Mouse (Mus musculus) liver (tissue): Measurements from ENCODE around the gene E130114P18Rik.

ENCODE experiments used
- DNase-seq: peaks from one replicate; pipeline ENCODE4 v3.0.0-alpha.2; 2020; ENCODE audit warnings: mixed read lengths

Gene E130114P18Rik

DNA sequence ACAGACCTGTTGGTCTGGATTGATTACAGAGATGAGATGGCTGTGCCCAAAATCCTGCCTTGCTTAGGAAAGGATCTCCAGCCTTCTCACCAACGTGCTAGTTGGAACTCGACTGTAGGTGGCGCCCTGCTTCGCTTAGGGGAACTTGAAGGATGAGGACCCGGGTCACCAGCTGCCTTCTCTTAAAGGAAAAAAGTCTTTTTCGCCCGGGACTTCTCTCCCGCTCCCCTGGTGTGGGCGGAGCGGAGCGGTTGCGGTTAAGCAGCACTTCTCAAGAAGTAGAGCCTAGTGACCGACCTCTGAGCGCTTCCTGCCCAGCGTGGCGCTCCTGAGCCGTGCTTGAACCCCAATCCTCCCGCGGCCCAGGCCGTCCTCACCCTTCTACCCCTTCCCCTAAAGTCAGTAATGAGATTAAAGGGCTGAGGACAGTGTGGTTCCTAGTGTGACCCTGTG lies 26.8 kb downstream of the E130114P18Rik start:
- peak; percentile 85 for DNase-seq

DNA sequence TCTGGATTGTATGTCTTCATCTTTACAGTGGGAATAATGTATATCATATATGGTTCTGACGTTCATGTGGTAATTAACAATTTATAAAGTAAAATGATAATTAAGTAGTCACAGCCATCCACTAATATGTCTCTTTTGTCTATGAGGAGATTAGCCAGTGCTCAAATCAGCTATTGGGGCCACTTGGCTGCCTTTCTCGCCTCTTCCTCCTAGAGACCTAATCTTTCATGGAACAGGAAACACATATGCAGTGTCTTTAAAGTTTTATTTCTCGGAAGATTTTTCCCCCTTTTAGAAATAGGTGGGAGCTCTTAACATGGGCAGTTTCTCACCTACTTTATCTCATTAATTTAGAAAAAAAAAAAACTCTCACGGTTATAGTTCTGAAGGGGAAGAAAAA lies 27.5 kb downstream of the E130114P18Rik start:
- DNase-seq = no peak

- no peak for DNase-seq
Measured at GRCm38 (mm10) chr4:97746106-97746900, 31.6 kb downstream of the E130114P18Rik start.

GRCm38 (mm10) chr4:97745296-97746105 lies 32.4 kb downstream of the E130114P18Rik start:
- peak; percentile 67 for DNase-seq

DNA sequence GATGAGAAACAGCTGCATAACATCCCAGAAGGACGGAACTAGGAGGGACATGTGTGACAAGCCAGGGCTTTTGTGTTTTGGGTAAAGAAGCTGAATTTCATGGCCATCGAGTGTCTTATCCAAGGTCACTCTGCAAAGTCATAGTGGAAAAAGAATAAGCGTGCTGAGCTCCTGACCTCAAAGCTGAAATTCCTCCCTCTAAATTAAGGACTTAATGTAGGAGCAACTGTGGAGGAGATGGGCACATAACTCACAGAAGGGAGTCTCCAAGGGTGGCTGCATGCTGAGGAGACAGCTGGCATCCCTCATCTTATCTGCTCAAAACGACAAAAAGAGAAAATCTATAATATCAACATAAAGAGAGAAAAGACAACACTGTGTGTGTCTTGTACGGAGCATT lies 33.9 kb downstream of the E130114P18Rik start:
- DNase-seq = no peak

GRCm38 (mm10) chr4:97733392-97733791 lies 44.5 kb downstream of the E130114P18Rik start:
- DNase-seq = no peak

GRCm38 (mm10) chr4:97730416-97730815 lies 47.5 kb downstream of the E130114P18Rik start:
- DNase-seq = no peak

DNA sequence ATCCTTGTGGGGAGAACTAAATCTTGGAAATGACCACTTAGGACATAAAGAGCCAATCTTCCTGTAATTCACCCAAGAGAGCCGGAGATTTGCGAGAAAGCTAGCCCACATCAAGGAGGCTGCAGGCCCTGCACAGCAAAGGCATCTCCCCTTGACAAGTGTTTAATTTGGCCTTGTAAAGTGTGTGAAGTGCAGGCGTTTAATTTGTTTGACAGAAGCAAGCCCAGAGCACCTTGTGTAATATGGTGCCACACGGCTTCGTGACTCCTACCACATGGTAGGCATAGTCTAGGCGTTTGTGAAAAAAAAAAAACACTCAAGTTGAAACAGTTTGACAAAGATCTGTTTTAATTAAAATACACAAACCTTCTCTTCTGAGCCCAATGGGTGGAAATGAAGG lies 47.9 kb downstream of the E130114P18Rik start:
- DNase-seq = no peak

GRCm38 (mm10) chr4:97728520-97728919 lies 49.4 kb downstream of the E130114P18Rik start:
- no peak for DNase-seq

GRCm38 (mm10) chr4:97723374-97723773 lies 54.5 kb downstream of the E130114P18Rik start:
- DNase-seq = no peak

DNA sequence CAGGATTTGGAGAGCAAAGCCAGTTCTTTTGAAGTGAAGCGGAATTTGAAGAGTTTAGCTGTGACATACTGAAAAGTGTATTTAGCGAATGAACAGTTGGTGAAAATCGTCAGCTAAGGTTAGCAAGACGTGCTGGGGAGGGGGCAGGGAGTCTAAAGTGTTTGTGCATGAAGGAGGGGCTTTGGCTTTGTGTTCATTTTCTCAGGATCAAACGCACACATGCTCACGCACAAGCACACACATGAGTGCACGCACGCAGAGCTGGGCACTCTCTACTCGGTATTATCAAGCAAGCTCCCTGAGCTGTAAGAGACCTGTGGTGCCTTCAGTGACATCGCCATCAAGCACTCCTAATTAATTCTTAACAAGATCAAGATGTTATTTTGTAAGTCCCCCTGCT lies 55.2 kb downstream of the E130114P18Rik start:
- no peak for DNase-seq

- DNase-seq = no peak
Measured at GRCm38 (mm10) chr4:97714616-97715015, 63.3 kb downstream of the E130114P18Rik start.

GRCm38 (mm10) chr4:97714101-97714615 lies 63.7 kb downstream of the E130114P18Rik start:
- DNase-seq = no peak

- no peak for DNase-seq
Measured at GRCm38 (mm10) chr4:97712547-97712946, 65.3 kb downstream of the E130114P18Rik start.

GRCm38 (mm10) chr4:97710048-97710765 lies 67.7 kb downstream of the E130114P18Rik start:
- DNase-seq = no peak

- no peak for DNase-seq
Measured at GRCm38 (mm10) chr4:97707373-97708152, 70.3 kb downstream of the E130114P18Rik start.

- DNase-seq = no peak
Measured at GRCm38 (mm10) chr4:97696684-97697615, 80.9 kb downstream of the E130114P18Rik start.

DNA sequence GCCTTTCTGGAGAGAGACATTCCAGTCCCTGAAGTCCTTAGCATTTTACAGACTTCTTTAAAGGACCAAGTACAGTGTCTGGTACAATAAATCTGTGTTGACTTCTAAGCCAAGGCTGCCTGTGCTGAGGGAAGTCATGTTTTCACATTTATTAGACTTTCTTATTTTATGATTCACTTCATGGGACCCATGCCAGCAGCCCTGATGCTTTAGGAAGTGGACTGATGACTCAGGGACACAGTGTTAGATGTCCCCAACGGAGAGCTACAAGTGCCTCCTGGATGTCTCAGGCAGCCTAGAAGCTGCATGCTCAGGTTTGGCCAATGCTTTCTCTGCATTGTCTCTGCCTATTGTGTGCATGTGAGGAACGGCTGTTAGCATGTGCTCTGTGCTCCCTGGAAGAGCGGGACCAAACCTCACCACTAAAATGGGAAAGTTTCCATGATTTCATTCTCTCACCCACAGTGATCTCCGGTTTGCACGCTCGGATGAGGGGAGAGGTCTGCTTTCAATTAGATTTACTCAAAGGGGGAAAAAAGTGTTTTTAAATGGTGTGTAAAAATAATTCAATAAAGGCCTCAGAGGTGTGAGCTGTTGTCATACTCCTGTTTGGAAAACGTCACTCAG lies 82.4 kb downstream of the E130114P18Rik start:
- no peak for DNase-seq

GRCm38 (mm10) chr4:97693931-97694330 lies 83.9 kb downstream of the E130114P18Rik start:
- DNase-seq = no peak

DNA sequence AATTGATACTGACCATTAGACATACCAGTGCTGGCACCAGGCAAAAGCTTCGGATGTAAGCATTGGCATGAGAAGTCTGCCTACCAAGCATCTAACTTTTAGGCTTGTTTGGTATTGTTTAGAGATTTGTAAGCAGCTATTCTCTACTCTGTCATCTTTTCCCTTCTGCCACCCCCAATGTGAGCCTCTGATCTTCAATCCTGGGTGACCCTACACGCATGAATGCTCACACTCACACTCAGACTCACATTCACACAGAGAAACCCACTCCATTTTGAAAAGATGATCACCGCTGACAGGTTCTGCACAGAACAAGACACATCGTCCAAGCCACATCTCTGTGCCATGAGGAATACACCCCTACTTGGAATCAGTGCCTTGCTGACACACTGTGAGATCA lies 84.8 kb downstream of the E130114P18Rik start:
- DNase-seq = no peak

- no peak for DNase-seq
Measured at GRCm38 (mm10) chr4:97690384-97690766, 87.5 kb downstream of the E130114P18Rik start.
